Mouse (Mus musculus) lung, postnatal 0 days (tissue): ENCODE data around the gene Aspscr1.

Experiments
- CTCF ChIP-seq: IDR thresholded peaks from 2 replicates; pipeline ENCODE4 v1.5.1; 2016; ENCODE audit warnings: antibody characterized with exemption, mild to moderate bottlenecking
- EP300 ChIP-seq: IDR thresholded peaks from 2 replicates; pipeline ENCODE4 v1.6.1; 2016; ENCODE audit warnings: antibody characterized with exemption, mild to moderate bottlenecking, control low read depth

- TF ChIP-seq EP300 (no peak), CTCF (no peak)
Observed at GRCm38 (mm10) chr11:120633520-120634343, 39.0 kb upstream of the Aspscr1 start, which contains the start of gene Mafg.
